Mouse (Mus musculus) hindbrain, embryonic 14.5 days (tissue): ENCODE results near the gene C2cd2. TPM values are rescaled to one million over a fixed set of nuclear protein-coding genes. Genes with fewer than 3 reads are reported as not detected.

Experiments
- ATAC-seq: fragments of 200-750 bp; cut with Nextera tagmentation; 2 replicates; pipeline ENCODE4 v1.8.0; 2017; ENCODE audit warnings: moderate number of reproducible peaks, mild to moderate bottlenecking, moderate TSS enrichment, moderate library complexity; ENCODE audit not compliant: low FRiP score
- DNase-seq: peaks from one replicate; pipeline ENCODE4 v3.0.0-alpha.2; 2015; ENCODE audit warnings: low spot score
- H3K27ac ChIP-seq: fragments of 300-500 bp; sonication (generic); 2 replicates; pipeline ENCODE4 v1.5.1; 2014; ENCODE audit warnings: mild to moderate bottlenecking, moderate library complexity
- H3K27me3 ChIP-seq: fragments of 300-500 bp; sonication (generic); 2 replicates; pipeline ENCODE4 v1.6.1; 2014; ENCODE audit warnings: mild to moderate bottlenecking, low read length, mixed read lengths; ENCODE audit not compliant: control insufficient read depth, insufficient read depth
- H3K36me3 ChIP-seq: fragments of 300-500 bp; sonication (generic); replicated peaks from 2 replicates; pipeline ENCODE4 v1.6.1; 2014; ENCODE audit not compliant: control insufficient read depth, insufficient read depth
- H3K4me1 ChIP-seq: fragments of 300-500 bp; sonication (generic); replicated peaks from 2 replicates; pipeline ENCODE4 v1.6.1; 2014; ENCODE audit warnings: antibody characterized with exemption, low read length, mixed read lengths; ENCODE audit not compliant: control insufficient read depth, insufficient read depth
- H3K4me2 ChIP-seq: fragments of 300-500 bp; sonication (generic); replicated peaks from 2 replicates; pipeline ENCODE4 v1.6.1; 2014; ENCODE audit warnings: mild to moderate bottlenecking, moderate library complexity
- H3K4me3 ChIP-seq: fragments of 300-500 bp; sonication (generic); replicated peaks from 2 replicates; pipeline ENCODE4 v1.5.1; 2014; ENCODE audit warnings: mild to moderate bottlenecking, low read length
- H3K9ac ChIP-seq: fragments of 300-500 bp; sonication (generic); 2 replicates; pipeline ENCODE4 v1.6.1; 2014
- H3K9me3 ChIP-seq: fragments of 300-500 bp; sonication (generic); 2 replicates; pipeline ENCODE4 v1.6.1; 2016; ENCODE audit warnings: low read length; ENCODE audit not compliant: control insufficient read depth
- WGBS: fragments of 180-500 bp; shearing (Covaris S2); extraction: QIAGEN DNeasy Blood & Tissue Kit; methylation state at CpG from one replicate; pipeline ENCODE4 v1.1.7; 2014; 5-methylcytosine and 5-hydroxymethylcytosine counted together
- polyA plus RNA-seq: library from polyadenylated mRNA; unstranded; fragments of >200 nt; fragmentation: Nextera tagmentation; extraction: Ambion mirVana; gene quantifications from 2 replicates; pipeline ENCODE4 v1.2.1, GENCODE M21; 2014

C2cd2 gene
- polyA plus RNA-seq, 1 experiment from 2014 or later = 19.6 TPM

GRCm38 (mm10) chr16:97877502-97877901, 84.9 kb downstream of the C2cd2 start:
- no peak for DNase-seq
- 91% methylated on average over 3 of the region's 3 CpGs for WGBS
- no peak overlapping the region for H3K27ac ChIP-seq
- ATAC-seq = no peak
- H3K4me1 ChIP-seq = no peaks in the 10 kb centered on the region
- no peak overlapping the region for H3K4me3 ChIP-seq
- H3K4me2 ChIP-seq = no peak overlapping the region
- no peak overlapping the region for H3K9ac ChIP-seq
- peaks cover 27% of the 10 kb centered on the region for H3K36me3 ChIP-seq
- no peaks in the 10 kb centered on the region for H3K27me3 ChIP-seq
- no peaks in the 10 kb centered on the region for H3K9me3 ChIP-seq

- H3K4me3 ChIP-seq = no peak overlapping the region
- WGBS = 89% methylated on average over 4 of the region's 4 CpGs
- no peak for ATAC-seq
Measured at GRCm38 (mm10) chr16:97875101-97875500, 87.3 kb downstream of the C2cd2 start.

GRCm38 (mm10) chr16:97874376-97874775, 88.0 kb downstream of the C2cd2 start:
- Histone ChIP-seq H3K9ac (no peak overlapping the region), H3K4me1 (no peaks in the 10 kb centered on the region), H3K27ac (no peak overlapping the region), H3K9me3 (no peaks in the 10 kb centered on the region), H3K4me2 (no peak overlapping the region), H3K27me3 (no peaks in the 10 kb centered on the region), H3K4me3 (no peak overlapping the region), H3K36me3 (peaks cover 27% of the 10 kb centered on the region)
- no peak for ATAC-seq
- DNase-seq = no peak
- 74% methylated on average over 1 of the region's 1 CpGs for WGBS

More at GRCm38 (mm10) chr16:97875101-97875500, 87.3 kb downstream of the C2cd2 start:
- Histone ChIP-seq H3K9ac (no peak overlapping the region), H3K27ac (no peak overlapping the region), H3K27me3 (no peaks in the 10 kb centered on the region), H3K36me3 (peaks cover 27% of the 10 kb centered on the region), H3K9me3 (no peaks in the 10 kb centered on the region), H3K4me2 (no peak overlapping the region), H3K4me1 (no peaks in the 10 kb centered on the region)
- no peak for DNase-seq

GRCm38 (mm10) chr16:97872657-97873056, 89.7 kb downstream of the C2cd2 start:
- no peak overlapping the region for H3K4me2 ChIP-seq
- no peaks in the 10 kb centered on the region for H3K4me1 ChIP-seq
- H3K36me3 ChIP-seq = peaks cover 27% of the 10 kb centered on the region
- H3K27me3 ChIP-seq = no peaks in the 10 kb centered on the region
- no peak overlapping the region for H3K27ac ChIP-seq
- H3K4me3 ChIP-seq = no peak overlapping the region
- WGBS = 69% methylated on average over 5 of the region's 5 CpGs
- DNase-seq (no peak), ATAC-seq (no peak)
- no peaks in the 10 kb centered on the region for H3K9me3 ChIP-seq
- H3K9ac ChIP-seq = no peak overlapping the region

- Histone ChIP-seq H3K36me3 (peaks cover 16% of the 10 kb centered on the region), H3K4me2 (no peak overlapping the region), H3K4me1 (no peaks in the 10 kb centered on the region), H3K9me3 (no peaks in the 10 kb centered on the region), H3K4me3 (no peak overlapping the region), H3K27ac (no peak overlapping the region), H3K9ac (no peak overlapping the region), H3K27me3 (no peaks in the 10 kb centered on the region)
- ATAC-seq (no peak), DNase-seq (no peak)
- 76% methylated on average over 6 of the region's 6 CpGs for WGBS
Measured at GRCm38 (mm10) chr16:97869193-97870102, 93.0 kb downstream of the C2cd2 start.

- no peaks in the 10 kb centered on the region for H3K27me3 ChIP-seq
- H3K36me3 ChIP-seq = peaks cover 7% of the 10 kb centered on the region; the same call in 1 of the 2 replicates
- H3K4me3 ChIP-seq = no peak overlapping the region
- no peak overlapping the region for H3K4me2 ChIP-seq
- no peaks in the 10 kb centered on the region for H3K4me1 ChIP-seq
- H3K9ac ChIP-seq = no peak overlapping the region
- ATAC-seq = no peak
- no peaks in the 10 kb centered on the region for H3K9me3 ChIP-seq
- H3K27ac ChIP-seq = no peak overlapping the region
- no peak for DNase-seq
- 88% methylated on average over 3 of the region's 3 CpGs for WGBS
Measured at GRCm38 (mm10) chr16:97863932-97864467, 98.4 kb downstream of the C2cd2 start.

GRCm38 (mm10) chr16:97856050-97856449, 106.3 kb downstream of the C2cd2 start:
- peaks cover 10% of the 10 kb centered on the region for H3K4me1 ChIP-seq
- H3K36me3 ChIP-seq = 0 out of 2 replicates have a peak, but pooled peaks cover 4% of the 10 kb centered on the region
- no peaks in the 10 kb centered on the region for H3K27me3 ChIP-seq
- H3K27ac ChIP-seq = no peak overlapping the region
- ATAC-seq = no peak
- DNase-seq = no peak
- H3K4me3 ChIP-seq = no peak overlapping the region
- no peak overlapping the region for H3K9ac ChIP-seq
- no peaks in the 10 kb centered on the region for H3K9me3 ChIP-seq
- H3K4me2 ChIP-seq = no peak overlapping the region

GRCm38 (mm10) chr16:97851741-97852319, 110.6 kb downstream of the C2cd2 start, which contains the start of gene Prdm15:
Prdm15 (minus strand) TSS chr16:97851850.
- Histone ChIP-seq H3K4me1 (peaks cover 22% of the 10 kb centered on the region), H3K27ac (peak within 1 kb of the TSS; percentile 100), H3K4me2 (peak within 1 kb of the TSS; percentile 75), H3K9me3 (no peaks in the 10 kb centered on the region), H3K4me3 (peak within 1 kb of the TSS; percentile 82), H3K27me3 (no peaks in the 10 kb centered on the region), H3K9ac (peak within 1 kb of the TSS; percentile 96), H3K36me3 (no peaks in the 10 kb centered on the region; the same call in 1 of the 2 replicates)
- WGBS = under 1% methylated on average over 25 of the region's 31 CpGs
- peak; percentile 85 for DNase-seq
- peak; percentile 89 for ATAC-seq

- DNase-seq (peak; percentile 78), ATAC-seq (peak; percentile 89)
- peak overlapping the region; percentile 82 for H3K4me3 ChIP-seq
- H3K4me2 ChIP-seq = peak overlapping the region; percentile 75
- peak overlapping the region; percentile 96 for H3K9ac ChIP-seq
- H3K36me3 ChIP-seq = peaks cover 5% of the 10 kb centered on the region
- WGBS = under 1% methylated on average over 64 of the region's 77 CpGs
- peaks cover 22% of the 10 kb centered on the region for H3K4me1 ChIP-seq
- H3K27me3 ChIP-seq = no peaks in the 10 kb centered on the region
- peak overlapping the region; percentile 100 for H3K27ac ChIP-seq
- H3K9me3 ChIP-seq = no peaks in the 10 kb centered on the region
Measured at GRCm38 (mm10) chr16:97851061-97851740, 111.2 kb downstream of the C2cd2 start.
